Mouse (Mus musculus): ENCODE measurements around the gene Maml2.

GRCm38 (mm10) chr9:13306471-13306870, 8.7 kb downstream of the Maml2 start:
- TF ChIP-seq MAX (IDR thresholded peaks at IDR 0.05) (no peak), FOSL1 (IDR thresholded peaks at IDR 0.05; ENCODE audit: insufficient read depth, low read length, poor library complexity, severe bottlenecking) (no peak)

Measured in C2C12 (cell line).